Mouse (Mus musculus): ENCODE data around the gene Mtfmt.

DNA sequence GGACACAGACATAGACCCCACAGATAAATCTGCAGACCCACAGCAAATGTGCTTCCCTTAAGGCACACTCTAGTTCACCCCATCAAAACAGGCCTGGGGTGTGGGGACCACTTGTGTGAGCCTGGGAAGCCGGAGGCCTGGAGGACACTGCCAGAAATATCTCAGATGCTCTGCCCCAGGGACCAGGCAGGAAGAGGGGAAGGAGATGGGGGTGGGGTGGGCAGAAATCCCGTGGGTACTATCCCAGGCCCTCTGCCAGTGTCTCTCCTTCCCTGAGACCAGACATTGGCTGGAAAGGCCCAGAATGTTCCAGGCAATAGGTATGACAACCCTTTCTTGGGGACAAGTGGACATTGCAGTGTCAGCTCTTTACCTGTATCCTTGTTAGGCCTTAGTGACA lies 42.0 kb upstream of the Mtfmt start:
- no peak for TF ChIP-seq GATA1 (IDR thresholded peaks at IDR 0.05; ENCODE audit: low read length)
- TF ChIP-seq TAL1 (IDR thresholded peaks at IDR 0.05; ENCODE audit: low read length), result no peak

Measured in erythroblast, embryonic 14.5 days (primary cell).